Mouse (Mus musculus) fibroblast of lung, adult 2 months (primary cell): ENCODE results near the gene Tubb4a.
"Not testable (repeated sequence)": the region's sequence is repeated elsewhere in the genome, so short reads cannot be mapped to it uniquely, and the experiment has no call there.

ENCODE experiments used
- DNase-seq: peaks from one replicate; pipeline ENCODE4 v3.0.0-alpha.2; 2011; ENCODE audit warnings: low read depth

The Tubb4a gene

DNA sequence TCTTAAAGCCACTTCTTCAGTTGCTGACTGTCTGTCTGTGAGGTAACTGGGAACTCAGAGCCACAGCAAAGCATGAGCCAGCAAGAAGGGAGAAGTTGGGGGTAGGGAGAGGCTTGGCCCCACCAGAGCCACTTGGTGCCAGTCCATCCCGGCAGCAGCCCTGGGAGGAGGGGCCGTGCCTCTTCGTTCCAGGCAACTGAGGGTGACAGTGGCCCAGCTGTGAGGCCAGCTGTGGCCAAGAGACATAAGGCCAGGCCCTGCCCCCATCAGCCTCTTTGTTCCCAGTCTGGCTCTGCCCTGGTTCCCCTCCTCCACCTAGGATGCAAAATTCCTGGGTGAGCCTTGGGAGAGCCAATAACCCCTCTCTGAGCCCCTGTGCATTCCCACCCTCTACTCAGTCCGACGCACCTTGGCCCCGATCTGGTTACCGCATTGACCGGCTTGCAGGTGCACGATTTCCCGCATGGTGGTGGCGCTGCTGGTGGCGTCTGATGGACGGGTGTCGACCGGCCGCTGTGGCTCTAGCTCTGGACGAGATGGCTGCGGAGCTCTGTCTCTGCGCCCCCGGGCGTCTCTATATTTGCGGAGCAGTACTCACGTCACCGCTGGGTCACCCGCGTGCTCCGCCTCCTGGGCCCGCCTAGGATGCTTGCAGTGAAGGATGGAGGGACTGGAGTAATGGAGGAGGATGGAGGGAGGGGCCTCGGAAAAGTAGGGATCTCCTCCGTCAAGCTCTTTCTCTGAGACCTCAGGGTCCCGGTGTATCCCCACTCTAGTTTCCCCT, at the start of gene Tubb4a:
Tubb4a (minus strand) TSS at position 734 of the 784 bp plus-strand sequence.
- DNase-seq: no peak

DNA sequence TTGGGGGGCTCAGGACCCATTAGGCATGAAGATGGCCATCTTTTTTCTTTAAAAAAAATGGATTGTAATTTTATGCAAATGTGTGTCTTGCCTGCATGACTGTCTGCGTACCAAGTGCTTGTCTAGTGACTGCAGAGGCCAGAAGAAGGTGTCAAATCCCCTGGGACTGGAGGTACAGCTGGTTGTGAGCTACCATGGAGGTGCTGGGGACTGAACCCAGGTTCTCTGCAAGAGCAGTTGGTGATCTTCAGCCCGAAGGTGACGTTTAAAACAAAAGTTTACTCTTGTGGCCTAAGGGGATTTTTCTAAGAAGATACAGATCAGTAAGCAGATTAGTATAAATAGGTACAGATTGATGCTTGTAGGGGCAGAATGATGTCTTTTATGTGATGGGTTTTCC, 48.1 kb upstream of the Tubb4a start:
- no peak for DNase-seq

DNA sequence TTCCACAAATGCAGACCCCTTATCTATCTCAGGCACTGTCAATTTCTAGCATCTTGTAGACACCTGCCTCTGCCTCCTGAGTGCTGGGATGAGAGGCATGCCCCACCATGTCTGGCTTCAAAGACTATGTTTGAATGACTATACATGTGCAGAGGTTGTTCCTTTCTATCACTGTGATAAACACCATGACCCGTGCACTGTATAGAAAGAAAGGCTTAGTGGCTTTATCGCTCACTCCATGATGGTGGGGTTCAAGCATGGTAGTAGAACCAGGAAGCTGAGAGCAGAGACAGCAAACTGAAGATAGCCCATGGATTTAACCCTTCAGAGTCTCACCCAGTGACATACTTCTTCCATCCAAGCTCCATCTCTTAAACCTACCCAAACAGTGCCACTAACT, 47.1 kb upstream of the Tubb4a start:
- DNase-seq: no peak

DNA sequence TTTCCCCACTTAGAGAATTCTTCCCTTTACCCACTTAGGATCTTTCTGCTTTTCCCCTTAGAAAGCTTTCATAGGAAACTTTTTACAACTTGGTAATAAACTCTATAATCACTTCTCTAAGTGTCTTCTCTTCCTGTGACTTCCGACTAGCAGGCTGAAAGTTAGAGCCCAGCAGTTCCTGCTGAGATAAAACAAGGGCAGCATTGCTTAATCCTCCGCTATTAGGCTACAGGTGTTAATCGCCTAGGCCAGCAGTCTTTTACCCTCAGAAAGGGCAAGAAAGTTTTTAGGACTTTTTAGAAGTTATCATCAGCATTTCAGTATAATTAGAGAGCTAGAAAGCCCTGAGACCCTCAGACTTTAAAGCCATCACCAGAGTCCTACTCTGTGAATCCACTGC, 46.4 kb upstream of the Tubb4a start:
- not testable (repeated sequence) for DNase-seq

DNA sequence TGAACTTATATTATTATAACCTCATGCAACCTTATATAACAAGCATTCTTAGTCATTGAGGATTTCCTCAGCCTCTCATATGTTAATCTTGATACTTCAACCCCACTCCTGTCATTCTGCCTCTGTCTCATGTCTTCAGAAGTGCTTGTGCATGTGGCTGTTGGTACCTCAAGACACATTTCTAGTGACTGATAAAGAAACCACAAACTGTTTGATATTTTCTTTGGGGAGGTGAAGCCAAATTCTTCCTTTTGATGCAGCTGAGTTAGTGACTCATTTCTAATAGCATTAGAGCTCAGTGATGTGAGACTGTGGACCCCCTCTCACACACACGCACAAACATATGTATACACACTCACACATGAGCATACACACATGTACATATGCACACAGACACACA, 44.2 kb upstream of the Tubb4a start:
- no peak for DNase-seq

DNA sequence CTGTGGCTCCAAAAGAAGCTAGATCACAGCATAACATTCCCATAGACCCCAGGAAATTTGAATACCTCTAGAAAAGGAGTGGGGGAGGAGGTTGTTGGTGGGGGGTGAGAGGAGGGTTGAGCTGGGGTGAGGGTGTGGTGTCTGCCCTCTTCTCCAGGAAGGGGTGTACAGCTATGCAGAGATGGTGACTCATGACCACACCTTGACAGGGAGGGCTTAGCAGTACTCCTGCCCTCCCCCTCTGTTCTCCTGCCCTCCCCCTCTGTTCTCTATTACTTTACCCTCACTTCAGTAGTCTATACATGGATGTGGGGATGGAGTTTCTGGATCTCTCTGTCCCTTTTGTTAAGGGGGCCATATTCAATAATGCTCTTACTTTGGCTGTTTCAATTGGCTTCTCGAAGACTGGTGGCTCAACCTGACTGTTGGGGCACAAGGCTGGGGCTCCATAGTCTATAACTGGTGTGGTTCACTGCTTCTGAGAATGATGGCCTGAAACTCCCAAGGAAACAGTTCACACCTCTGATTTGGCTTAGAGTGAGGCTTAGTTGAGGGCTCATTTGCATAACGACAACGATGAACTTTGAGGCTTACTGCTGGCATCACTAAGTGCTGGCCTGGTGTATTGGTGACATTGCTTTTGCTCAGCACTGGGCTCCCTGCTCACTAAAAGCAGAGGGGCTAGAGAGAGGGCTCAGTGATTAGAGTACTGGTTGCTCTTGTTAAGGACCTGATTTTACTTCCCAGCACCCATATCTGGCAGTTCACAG, 38.5 kb upstream of the Tubb4a start:
- DNase-seq: no peak

DNA sequence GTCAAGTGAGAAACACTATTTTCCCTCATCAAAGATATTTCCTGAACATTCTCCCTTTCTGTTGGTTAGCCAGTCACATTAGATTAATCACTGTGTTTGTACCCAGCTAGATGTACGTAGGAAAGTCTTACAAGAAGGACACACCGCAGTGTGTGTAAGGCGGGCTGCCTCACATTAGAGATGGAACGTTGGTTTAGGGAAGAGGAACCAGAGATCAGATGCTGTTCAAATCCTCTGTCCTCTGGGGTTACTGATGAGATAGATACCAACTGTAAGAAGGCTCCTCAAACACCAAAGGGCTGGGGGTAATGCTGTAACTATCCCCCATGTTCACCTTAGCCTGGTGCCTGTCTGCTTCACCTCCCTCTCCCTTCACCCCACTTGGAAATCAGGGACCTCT, 37.2 kb upstream of the Tubb4a start:
- no peak for DNase-seq

DNA sequence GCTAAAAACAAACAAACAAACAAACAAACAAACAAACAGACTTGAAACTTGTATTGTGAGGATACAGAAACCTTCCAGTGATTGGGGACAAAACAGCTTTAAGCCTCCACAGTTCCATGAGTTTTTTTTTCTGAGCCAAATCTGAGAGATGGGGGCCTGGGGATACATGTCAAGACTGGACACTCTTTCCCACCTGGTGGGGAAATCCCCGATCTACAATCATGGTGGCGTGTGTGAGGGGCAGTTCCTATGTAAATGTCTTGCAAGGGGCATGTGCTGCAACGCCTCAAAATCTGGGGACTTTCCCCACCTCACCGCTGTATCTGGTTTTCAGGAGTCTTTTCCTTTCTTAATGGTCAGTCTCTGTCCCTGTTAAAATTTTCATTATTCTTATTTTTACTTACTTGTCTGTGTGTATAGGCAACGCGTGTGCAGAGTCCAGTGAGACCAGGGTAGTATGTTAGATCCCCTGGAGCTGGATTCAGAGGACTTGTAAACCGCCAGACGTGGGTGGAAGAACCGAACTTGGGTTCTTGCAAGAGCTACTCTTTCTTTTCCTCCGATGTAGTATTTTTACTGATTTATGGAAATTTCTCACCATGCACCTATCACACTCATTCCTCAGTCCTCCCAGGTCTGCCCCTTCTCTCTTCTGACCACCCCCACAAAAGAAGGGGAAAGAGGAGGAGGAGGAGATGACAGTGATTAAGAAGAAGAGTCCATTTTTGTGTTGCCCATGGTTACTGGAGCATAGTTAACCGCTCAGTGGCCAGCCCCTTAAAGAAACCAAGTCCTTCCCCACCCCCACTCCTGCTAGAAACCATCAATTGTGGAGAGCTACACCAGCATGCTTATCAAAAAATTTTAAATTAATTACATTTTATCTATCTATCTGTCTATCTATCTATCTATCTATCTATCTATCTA, 35.9 kb upstream of the Tubb4a start:
- DNase-seq: no peak

DNA sequence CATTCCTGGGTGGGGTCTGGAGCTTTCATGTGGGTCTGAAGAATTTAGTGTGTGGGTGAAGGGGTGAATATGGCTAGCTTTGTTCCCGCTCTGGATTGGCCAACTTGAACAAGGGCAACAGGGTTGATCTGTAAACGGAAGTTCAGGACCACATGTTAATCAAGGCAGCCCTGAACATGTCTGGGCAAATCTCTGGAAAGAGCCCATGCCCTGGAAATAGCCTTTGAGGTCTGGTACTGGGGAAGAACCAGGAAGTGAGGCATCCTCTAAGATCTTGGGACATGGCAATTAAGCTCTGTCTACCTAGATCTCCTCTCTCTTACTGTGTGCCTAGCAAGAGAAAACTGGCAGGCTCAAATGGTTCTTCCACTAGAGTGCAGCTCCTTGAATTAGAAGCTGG, 34.3 kb upstream of the Tubb4a start:
- DNase-seq: no peak

DNA sequence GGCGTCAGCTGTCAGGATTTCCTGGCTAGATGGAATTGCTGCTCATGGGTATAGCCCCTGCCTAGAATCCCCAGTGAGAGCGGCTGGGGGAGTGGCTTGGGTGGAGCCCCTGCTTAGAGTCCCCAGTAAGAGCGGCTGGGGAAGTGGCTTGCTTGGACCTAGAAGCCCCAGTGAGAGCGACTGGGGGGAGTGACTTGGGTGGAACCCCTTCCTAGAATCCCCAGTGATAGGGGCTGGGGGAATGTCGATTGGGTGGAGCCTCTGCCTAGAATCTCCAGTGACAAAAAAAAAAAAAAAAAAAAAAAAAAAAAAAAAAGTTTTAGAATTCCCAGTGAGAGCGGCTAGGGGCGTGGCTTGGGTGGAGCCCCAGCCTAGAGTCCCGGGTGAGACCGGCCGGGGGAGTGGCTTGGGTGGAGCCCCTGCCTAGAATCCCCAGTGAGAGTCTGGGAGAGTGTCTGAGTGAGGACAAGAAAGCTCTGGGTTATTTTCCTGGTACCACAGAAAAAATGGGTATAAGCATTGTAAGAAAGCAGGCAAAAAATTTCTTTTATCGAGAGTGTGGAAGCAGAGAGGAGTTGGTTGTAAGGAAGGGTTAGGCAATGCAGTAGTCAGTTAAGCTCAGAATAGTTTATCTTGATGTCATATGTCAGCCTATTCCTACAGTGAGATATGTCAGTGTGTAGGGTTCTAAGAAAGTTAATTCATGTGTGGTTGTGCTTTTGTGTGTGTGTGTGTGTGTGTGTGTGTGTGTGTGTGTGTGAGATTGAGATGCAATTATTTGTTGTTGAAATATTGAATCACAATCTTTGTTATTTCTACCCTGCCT, 31.2 kb upstream of the Tubb4a start:
- no peak for DNase-seq

DNA sequence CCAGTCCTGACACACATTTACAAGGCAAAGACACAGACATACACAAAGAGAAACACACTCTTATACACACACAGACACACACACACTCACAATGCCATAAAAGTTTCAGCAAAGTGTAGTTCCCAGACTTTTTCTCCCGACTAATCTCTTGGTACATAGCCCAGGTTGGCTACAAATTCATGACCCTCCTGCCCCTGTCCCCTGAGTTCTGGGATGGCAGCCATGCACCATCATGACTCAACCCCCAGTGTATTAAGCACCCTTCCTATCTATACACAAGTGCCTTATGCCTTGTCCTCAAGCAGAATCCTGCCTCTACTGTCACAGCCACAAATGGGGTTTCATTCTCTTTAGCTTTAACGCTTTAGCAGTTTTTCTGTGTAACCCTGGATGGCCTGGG, 29.2 kb upstream of the Tubb4a start:
- no peak for DNase-seq

DNA sequence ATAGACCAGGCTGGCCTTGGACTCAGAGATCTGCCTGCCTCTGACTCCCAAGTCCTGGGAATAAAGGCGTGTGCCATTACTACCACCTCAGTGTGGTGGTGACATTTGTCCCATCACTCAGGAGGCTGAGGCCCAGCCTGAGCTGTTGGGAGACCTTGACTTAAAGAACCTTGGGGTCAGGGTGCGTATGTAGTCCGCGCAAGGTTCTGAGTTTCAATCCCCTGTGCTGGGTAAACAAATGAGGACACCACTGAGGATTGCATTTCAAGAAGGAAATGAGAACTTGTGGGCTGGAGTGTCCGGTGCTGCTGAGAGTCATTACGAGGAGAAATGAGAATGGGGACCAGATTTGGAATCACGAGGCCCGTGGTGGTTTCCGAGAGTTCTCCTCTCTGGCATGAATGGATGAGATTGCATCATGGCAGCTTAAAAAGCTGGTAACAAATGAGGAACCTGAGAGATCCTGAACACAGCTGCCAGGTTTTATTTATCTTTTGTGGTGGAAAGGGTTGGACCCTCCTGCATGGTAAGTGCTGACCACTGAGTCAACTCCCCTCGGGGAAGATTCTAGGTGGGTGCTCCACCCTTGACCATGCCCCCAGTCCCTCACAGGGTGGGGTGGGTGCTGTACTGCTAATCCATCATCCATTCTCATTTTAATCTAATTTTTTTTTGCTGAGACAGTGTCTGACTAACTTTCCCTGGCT, 25.3 kb upstream of the Tubb4a start:
- no peak for DNase-seq

DNA sequence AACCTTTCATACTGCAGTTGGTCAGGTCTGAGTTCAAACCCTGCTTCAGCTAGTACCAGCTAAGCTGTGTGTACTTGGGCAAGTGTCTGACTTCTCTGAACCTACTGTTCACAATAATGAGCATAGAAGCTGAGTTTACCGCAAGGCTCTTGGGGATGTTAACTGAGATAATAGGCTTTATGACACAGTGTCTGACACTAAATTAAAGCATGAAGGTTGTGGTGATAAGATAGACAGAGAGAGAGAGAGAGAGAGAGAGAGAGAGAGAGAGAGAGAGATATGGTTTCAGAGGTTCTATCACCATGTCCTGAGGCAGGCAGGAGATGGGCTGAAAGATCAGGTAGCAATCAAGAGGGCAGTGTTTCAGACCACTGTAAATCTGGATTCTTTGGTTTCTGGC, 22.4 kb upstream of the Tubb4a start:
- DNase-seq: no peak

DNA sequence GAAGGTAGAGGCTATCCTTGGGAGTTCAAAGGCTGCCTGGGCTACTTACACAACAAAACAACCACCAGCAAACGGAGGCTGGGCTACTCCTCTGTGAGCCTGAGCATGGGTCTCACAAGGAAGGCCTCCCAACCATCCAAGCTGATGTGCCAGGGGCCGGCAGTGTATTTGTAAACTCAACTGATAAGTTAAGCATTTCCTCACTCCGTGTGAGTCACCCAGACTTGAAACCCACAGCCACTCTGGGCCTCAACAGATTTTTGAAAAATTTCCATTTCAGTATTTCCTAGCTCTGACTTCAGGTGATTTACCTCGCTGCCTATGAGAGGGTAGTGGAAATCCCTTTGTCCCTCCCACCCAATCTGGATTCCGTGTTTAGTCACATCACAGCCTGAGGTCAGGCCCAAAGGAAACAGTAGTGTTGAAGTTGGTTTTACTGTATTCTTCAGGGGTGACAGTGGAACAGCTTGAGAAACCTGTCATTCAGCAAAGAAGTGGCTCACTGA, 21.1 kb upstream of the Tubb4a start:
- DNase-seq: no peak

DNA sequence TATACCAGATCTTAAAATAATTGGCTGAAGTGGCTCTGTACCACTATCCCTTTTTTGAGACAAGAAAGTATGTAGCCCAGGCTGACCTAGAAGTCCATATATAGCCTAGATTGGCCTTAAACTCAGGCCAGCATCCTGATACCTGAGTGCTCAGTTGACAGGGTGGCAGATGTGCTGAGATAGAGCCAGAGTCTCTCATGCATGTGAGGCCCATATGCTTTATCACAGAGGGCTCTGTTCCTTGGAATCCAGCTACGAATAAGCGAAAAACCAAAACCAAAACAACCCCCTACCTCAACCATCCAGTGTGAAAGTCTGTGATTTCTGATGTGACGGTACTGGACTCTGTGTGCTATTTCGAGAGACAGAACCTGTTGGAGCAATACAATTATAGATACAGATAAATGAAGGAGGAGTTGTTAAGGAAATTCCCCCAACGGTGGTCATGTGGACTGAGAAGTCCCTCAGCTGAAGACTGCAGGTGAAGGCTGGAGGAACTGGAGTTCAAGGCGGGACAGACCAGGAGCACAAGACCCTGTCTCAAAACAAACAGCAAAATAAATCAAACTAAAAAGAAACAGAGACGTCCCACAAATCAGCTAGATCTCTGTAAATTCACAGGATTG, 20.6 kb upstream of the Tubb4a start:
- DNase-seq: no peak

DNA sequence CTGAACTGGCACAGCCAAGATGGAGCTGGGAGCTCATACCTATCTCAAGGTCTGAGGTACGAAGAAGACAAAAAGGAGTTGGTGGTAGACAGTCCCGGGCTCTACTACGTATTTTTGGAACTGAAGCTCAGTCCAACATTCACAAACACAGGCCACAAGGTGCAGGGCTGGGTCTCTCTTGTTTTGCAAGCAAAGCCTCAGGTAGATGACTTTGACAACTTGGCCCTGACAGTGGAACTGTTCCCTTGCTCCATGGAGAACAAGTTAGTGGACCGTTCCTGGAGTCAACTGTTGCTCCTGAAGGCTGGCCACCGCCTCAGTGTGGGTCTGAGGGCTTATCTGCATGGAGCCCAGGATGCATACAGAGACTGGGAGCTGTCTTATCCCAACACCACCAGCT, 19.5 kb upstream of the Tubb4a start:
- DNase-seq: no peak

DNA sequence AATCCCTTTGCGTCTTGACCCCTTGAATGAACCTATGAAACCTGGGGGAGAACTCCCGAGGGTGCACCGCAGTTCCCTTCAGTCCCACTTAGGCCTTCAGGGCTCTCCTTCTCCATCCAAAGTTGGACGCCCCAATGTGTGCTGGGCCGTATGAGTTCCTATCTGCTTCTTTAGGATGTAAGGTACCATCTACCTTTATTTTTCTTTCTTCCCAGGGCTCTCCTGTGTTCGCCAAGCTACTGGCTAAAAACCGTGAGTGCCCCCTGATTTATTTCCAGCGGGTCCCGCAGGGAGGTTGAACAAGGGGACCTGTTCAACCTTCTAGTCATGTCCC, 18.4 kb upstream of the Tubb4a start:
- DNase-seq: no peak

DNA sequence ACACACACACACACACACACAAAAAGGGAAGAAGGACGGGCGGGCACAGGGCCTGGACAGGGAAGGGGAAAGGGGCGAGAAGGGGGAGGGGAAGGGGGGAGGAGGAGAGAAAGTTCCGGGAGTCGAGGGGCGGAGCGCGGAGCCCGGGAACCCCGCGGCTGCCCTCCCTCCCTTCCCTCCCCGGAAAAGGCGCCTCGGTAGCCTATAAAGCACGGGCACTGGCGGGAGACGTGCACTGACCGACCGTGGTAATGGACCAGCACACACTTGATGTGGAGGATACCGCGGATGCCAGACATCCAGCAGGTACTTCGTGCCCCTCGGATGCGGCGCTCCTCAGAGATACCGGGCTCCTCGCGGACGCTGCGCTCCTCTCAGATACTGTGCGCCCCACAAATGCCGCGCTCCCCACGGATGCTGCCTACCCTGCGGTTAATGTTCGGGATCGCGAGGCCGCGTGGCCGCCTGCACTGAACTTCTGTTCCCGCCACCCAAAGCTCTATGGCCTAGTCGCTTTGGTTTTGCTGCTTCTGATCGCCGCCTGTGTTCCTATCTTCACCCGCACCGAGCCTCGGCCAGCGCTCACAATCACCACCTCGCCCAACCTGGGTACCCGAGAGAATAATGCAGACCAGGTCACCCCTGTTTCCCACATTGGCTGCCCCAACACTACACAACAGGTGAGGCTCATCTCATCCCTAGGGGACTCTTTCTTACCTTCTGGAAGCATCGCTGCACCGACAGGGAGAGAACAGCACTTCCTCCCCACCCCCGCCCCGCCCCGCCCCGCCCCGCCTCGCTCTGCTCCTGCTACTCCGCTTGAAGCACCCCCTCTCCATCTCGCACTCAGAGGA, 17.8 kb upstream of the Tubb4a start, which contains the start of gene Tnfsf9:
Tnfsf9 (plus strand) TSS at position 145 of the 854 bp plus-strand sequence.
- DNase-seq: no peak

DNA sequence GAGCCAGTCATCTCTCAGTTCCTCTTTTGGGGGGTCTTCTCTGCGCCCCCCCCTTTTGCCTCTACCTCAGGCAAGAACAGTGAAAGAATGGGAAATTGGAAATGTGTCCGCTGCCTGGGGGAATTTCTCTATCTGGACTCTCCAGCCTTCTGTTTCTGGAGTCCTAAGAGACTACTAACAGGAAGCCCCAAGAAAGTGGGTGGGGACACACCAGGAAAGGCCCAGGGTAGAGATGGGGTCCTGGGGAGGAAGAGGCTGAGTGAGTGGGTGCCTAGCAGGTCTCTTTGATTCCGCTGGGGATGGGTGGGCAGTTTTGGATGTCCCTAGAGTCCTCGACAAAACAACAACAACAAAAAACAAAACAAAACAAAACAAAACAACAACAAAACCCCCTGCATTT, 16.9 kb upstream of the Tubb4a start:
- no peak for DNase-seq
